Mouse (Mus musculus) brain, adult 2 months (tissue): ENCODE results near the gene Fbxw10.

Experiments used
- DNase-seq: peaks from one replicate; pipeline ENCODE4 v3.0.0; 2011; ENCODE audit warnings: low read depth, low spot score

Gene Fbxw10

GRCm38 (mm10) chr11:62846961-62847654 is at the start of gene Fbxw10:
Fbxw10 (plus strand) TSS chr11:62847069.
- peak; percentile 74 for DNase-seq

GRCm38 (mm10) chr11:62804119-62804518 is 42.8 kb upstream of the Fbxw10 start:
- DNase-seq: no peak

GRCm38 (mm10) chr11:62807965-62808364 is 38.9 kb upstream of the Fbxw10 start:
- no peak for DNase-seq

- DNase-seq: peak; percentile 31
These were observed 37.7 kb upstream of the Fbxw10 start for GRCm38 (mm10) chr11:62809201-62809600.

GRCm38 (mm10) chr11:62812268-62812667 is 34.6 kb upstream of the Fbxw10 start:
- no peak for DNase-seq

- no peak for DNase-seq
These were observed 33.4 kb upstream of the Fbxw10 start for GRCm38 (mm10) chr11:62813497-62813896.

GRCm38 (mm10) chr11:62813970-62814624 is 32.8 kb upstream of the Fbxw10 start:
- DNase-seq: no peak

- DNase-seq: peak; percentile 58
These were observed 32.2 kb upstream of the Fbxw10 start for GRCm38 (mm10) chr11:62814625-62815024.

- DNase-seq: no peak
These were observed 31.4 kb upstream of the Fbxw10 start for GRCm38 (mm10) chr11:62815438-62815837.

GRCm38 (mm10) chr11:62816591-62816990 is 30.3 kb upstream of the Fbxw10 start:
- no peak for DNase-seq

- no peak for DNase-seq
These were observed 27.7 kb upstream of the Fbxw10 start for GRCm38 (mm10) chr11:62819059-62819686.

GRCm38 (mm10) chr11:62820059-62820541 is 26.8 kb upstream of the Fbxw10 start, which contains the start of gene Trim16:
Trim16 (plus strand) TSS chr11:62820231.
- peak; percentile 69 for DNase-seq

- peak; percentile 12 for DNase-seq
These were observed 26.0 kb upstream of the Fbxw10 start for GRCm38 (mm10) chr11:62820661-62821437.

- DNase-seq: no peak
These were observed 25.0 kb upstream of the Fbxw10 start for GRCm38 (mm10) chr11:62821893-62822292.

GRCm38 (mm10) chr11:62824211-62824610 is 22.7 kb upstream of the Fbxw10 start:
- DNase-seq: no peak

GRCm38 (mm10) chr11:62825222-62826105 is 21.4 kb upstream of the Fbxw10 start:
- DNase-seq: no peak

- DNase-seq: no peak
These were observed 20.6 kb upstream of the Fbxw10 start for GRCm38 (mm10) chr11:62826106-62826733.

- no peak for DNase-seq
These were observed 19.7 kb upstream of the Fbxw10 start for GRCm38 (mm10) chr11:62827135-62827534.

GRCm38 (mm10) chr11:62827911-62828310 is 19.0 kb upstream of the Fbxw10 start:
- no peak for DNase-seq

GRCm38 (mm10) chr11:62830387-62830786 is 16.5 kb upstream of the Fbxw10 start:
- no peak for DNase-seq
